Mouse (Mus musculus) liver, adult 2 months (tissue): Measurements from ENCODE around the gene Pkd1l2.

Source experiments
- CTCF ChIP-seq: fragments of 200-500 bp; IDR thresholded peaks from 2 replicates; pipeline ENCODE4 v1.5.1; 2011; ENCODE audit warnings: low read depth, low read length, control low read depth
- POLR2A ChIP-seq: fragments of 200-500 bp; IDR thresholded peaks from 2 replicates; pipeline ENCODE4 v1.6.1; 2011; ENCODE audit warnings: low read length, control low read depth; ENCODE audit not compliant: insufficient read depth; ENCODE audit errors: extremely low read depth

DNA sequence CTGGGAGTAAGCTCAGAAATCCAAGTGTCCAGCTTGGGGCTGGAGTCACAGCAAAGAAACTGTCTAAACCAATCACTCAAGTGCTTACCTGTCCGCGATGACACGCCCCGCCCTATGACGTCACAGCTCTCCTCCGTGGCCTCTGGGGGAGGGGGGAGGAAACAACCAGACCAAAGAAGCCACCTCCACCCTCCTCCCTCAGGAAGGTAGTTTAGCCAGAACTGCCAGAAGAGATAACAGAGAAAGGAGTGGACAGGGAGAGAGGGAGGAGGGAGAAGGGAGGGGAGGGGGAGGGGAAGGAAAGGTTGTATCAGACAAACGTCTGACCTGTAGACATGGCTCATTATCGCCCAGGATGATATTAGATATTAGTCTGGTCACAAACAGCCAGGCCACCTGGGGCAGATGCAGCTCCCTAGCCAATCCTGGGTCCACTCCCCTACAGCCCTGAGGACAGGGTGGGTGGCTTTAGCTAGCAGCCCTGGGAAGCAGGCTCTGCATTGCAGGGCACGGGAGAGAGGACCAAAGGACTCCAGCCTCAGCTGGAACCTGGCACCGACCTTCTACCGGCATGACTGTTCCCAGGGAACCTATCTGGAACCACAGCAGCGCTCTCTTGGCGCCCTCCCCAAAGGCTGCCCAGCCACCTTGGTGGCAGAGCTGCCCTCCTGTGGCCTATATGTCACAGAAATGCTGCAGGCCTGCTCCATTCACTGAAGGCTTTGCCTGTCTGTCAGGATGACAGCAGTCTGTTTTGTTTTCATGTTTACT is 33.6 kb upstream of the Pkd1l2 start:
- TF ChIP-seq POLR2A (no peak), CTCF (no peak)
